Mouse (Mus musculus) bone marrow, adult 2 months (tissue): ENCODE results near the gene Nfkb1.

Source experiments
- CTCF ChIP-seq: fragments of 200-500 bp; IDR thresholded peaks from 2 replicates; pipeline ENCODE4 v1.5.1; 2011; ENCODE audit warnings: low read length, control low read depth; ENCODE audit not compliant: control insufficient read depth, insufficient read depth
- POLR2A ChIP-seq: fragments of 200-500 bp; IDR thresholded peaks from 2 replicates; pipeline ENCODE4 v1.6.1; 2011; ENCODE audit warnings: low read depth, mild to moderate bottlenecking, control low read depth, low read length, borderline replicate concordance; ENCODE audit not compliant: control insufficient read depth

- no peak for TF ChIP-seq CTCF
- no peak for TF ChIP-seq POLR2A
Observed at GRCm38 (mm10) chr3:135562036-135562435, 129.3 kb downstream of the Nfkb1 start.
